Mouse (Mus musculus) testis, adult 2 months (tissue): ENCODE results near the gene Mtus2. TPM values are rescaled to one million over a fixed set of nuclear protein-coding genes. Genes with fewer than 3 reads are reported as not detected.

ENCODE experiments used
- H3K27ac ChIP-seq: fragments of 200-500 bp; 2 replicates; pipeline ENCODE4 v1.5.1; 2012; ENCODE audit warnings: low read depth, low read length; ENCODE audit not compliant: control insufficient read depth, insufficient read depth
- H3K27me3 ChIP-seq: fragments of 200-500 bp; 2 replicates; pipeline ENCODE4 v1.6.1; 2012; ENCODE audit warnings: mild to moderate bottlenecking, low read length, moderate library complexity; ENCODE audit not compliant: control insufficient read depth, insufficient read depth
- H3K36me3 ChIP-seq: fragments of 200-500 bp; 2 replicates; pipeline ENCODE4 v1.6.1; 2012; ENCODE audit warnings: mild to moderate bottlenecking, low read length; ENCODE audit not compliant: control insufficient read depth, insufficient read depth
- H3K4me1 ChIP-seq: fragments of 200-500 bp; 2 replicates; pipeline ENCODE4 v1.6.1; 2012; ENCODE audit warnings: low read length; ENCODE audit not compliant: control insufficient read depth, insufficient read depth
- H3K4me3 ChIP-seq: fragments of 200-500 bp; 2 replicates; pipeline ENCODE4 v1.5.1; 2012; ENCODE audit warnings: low read depth, mild to moderate bottlenecking, low read length, moderate library complexity, mixed read lengths; ENCODE audit not compliant: control insufficient read depth
- CTCF ChIP-seq: fragments of 200-500 bp; IDR thresholded peaks from 2 replicates; pipeline ENCODE4 v1.5.1; 2012; ENCODE audit warnings: low read depth, mild to moderate bottlenecking, inconsistent platforms, low read length, moderate library complexity; ENCODE audit not compliant: control insufficient read depth, insufficient read depth, insufficient replicate concordance
- POLR2A ChIP-seq: fragments of 200-500 bp; IDR thresholded peaks from 2 replicates; pipeline ENCODE4 v1.6.1; 2012; ENCODE audit warnings: low read depth, mild to moderate bottlenecking, inconsistent platforms, low read length, moderate library complexity; ENCODE audit not compliant: control insufficient read depth
- polyA plus RNA-seq: library from polyadenylated mRNA; depleted of rRNA; stranded (reverse); fragments of >200 nt; gene quantifications from 2 replicates; pipeline ENCODE4 v1.2.3, GENCODE M21; 2012

Gene Mtus2
- polyA plus RNA-seq, 1 experiment = 1.8 TPM

- Histone ChIP-seq H3K4me3 (no peak overlapping the region), H3K27me3 (no peaks in the 10 kb centered on the region), H3K4me1 (no peaks in the 10 kb centered on the region; the same call in 1 of the 2 replicates), H3K27ac (no peak overlapping the region), H3K36me3 (no peaks in the 10 kb centered on the region)
- TF ChIP-seq CTCF = peak; percentile 29; the same call in 1 of the 2 replicates
- TF ChIP-seq POLR2A = no peak
Observed at GRCm38 (mm10) chr5:147960793-147961192, 3.7 kb downstream of the Mtus2 start.

- Histone ChIP-seq H3K27me3 (no peaks in the 10 kb centered on the region), H3K27ac (no peak overlapping the region), H3K4me1 (no peaks in the 10 kb centered on the region), H3K36me3 (no peaks in the 10 kb centered on the region), H3K4me3 (no peak overlapping the region)
- no peak for TF ChIP-seq CTCF
- TF ChIP-seq POLR2A = no peak
Observed at GRCm38 (mm10) chr5:147963820-147964580, 6.9 kb downstream of the Mtus2 start.

GRCm38 (mm10) chr5:147964776-147965175 is 7.7 kb downstream of the Mtus2 start:
- Histone ChIP-seq H3K27me3 (no peaks in the 10 kb centered on the region), H3K27ac (no peak overlapping the region), H3K4me1 (no peaks in the 10 kb centered on the region), H3K4me3 (no peak overlapping the region), H3K36me3 (no peaks in the 10 kb centered on the region)
- TF ChIP-seq POLR2A (no peak), CTCF (peak; percentile 65; the same call in 1 of the 2 replicates)

- no peak overlapping the region for H3K27ac ChIP-seq
- H3K4me3 ChIP-seq = no peak overlapping the region
- H3K27me3 ChIP-seq = no peaks in the 10 kb centered on the region
- H3K36me3 ChIP-seq = no peaks in the 10 kb centered on the region
- no peaks in the 10 kb centered on the region for H3K4me1 ChIP-seq
- TF ChIP-seq CTCF = no peak
- TF ChIP-seq POLR2A = no peak
Observed at GRCm38 (mm10) chr5:147966646-147967045, 9.5 kb downstream of the Mtus2 start.

- no peak for TF ChIP-seq CTCF
- no peak for TF ChIP-seq POLR2A
- Histone ChIP-seq H3K36me3 (no peaks in the 10 kb centered on the region), H3K4me1 (peaks cover 5% of the 10 kb centered on the region), H3K27ac (no peak overlapping the region), H3K4me3 (no peak overlapping the region), H3K27me3 (no peaks in the 10 kb centered on the region)
Observed at GRCm38 (mm10) chr5:147969566-147969965, 12.4 kb downstream of the Mtus2 start.

- Histone ChIP-seq H3K4me3 (no peak overlapping the region), H3K27ac (no peak overlapping the region), H3K4me1 (peaks cover 9% of the 10 kb centered on the region), H3K27me3 (no peaks in the 10 kb centered on the region), H3K36me3 (no peaks in the 10 kb centered on the region)
- TF ChIP-seq POLR2A = no peak
- no peak for TF ChIP-seq CTCF
Observed at GRCm38 (mm10) chr5:147976001-147976400, 18.9 kb downstream of the Mtus2 start.

- Histone ChIP-seq H3K36me3 (no peaks in the 10 kb centered on the region), H3K4me3 (no peak overlapping the region), H3K27ac (no peak overlapping the region), H3K4me1 (peaks cover 2% of the 10 kb centered on the region; the same call in 1 of the 2 replicates), H3K27me3 (no peaks in the 10 kb centered on the region)
- TF ChIP-seq POLR2A = no peak
- TF ChIP-seq CTCF = no peak
Observed at GRCm38 (mm10) chr5:147980606-147981005, 23.5 kb downstream of the Mtus2 start.

GRCm38 (mm10) chr5:147990289-147990688 is 33.2 kb downstream of the Mtus2 start:
- TF ChIP-seq POLR2A (no peak), CTCF (peak; percentile 39; the same call in 1 of the 2 replicates)
- no peak overlapping the region for H3K4me3 ChIP-seq
- no peak overlapping the region for H3K27ac ChIP-seq
- H3K4me1 ChIP-seq = no peaks in the 10 kb centered on the region; the same call in 1 of the 2 replicates
- H3K36me3 ChIP-seq = no peaks in the 10 kb centered on the region
- H3K27me3 ChIP-seq = no peaks in the 10 kb centered on the region
